Mouse (Mus musculus) adrenal gland, postnatal 10 days (tissue): ENCODE data around the gene Rnf169. TPM values are rescaled to one million over a fixed set of nuclear protein-coding genes. Genes with fewer than 3 reads are reported as not detected.
A peak's percentile ranks its signal among the peaks of the same experiment; 100 is the strongest.
"Not testable (repeated sequence)": the region's sequence is repeated elsewhere in the genome, so short reads cannot be mapped to it uniquely, and the experiment has no call there.

Experiments
- DNase-seq: peaks from one replicate; pipeline ENCODE4 v3.0.0; 2021; ENCODE audit warnings: mixed read lengths
- total RNA-seq, 2 experiments: library from RNA; stranded (reverse); gene quantifications; 2 replicates each; pipeline ENCODE4 v1.2.3; 2021

Gene Rnf169
- total RNA-seq, 2 experiments from 2014 or later, result 15.3 to 17.8 TPM

- peak; percentile 65 for DNase-seq
Observed at GRCm38 (mm10) chr7:99979546-99980131, 609 bp downstream of the Rnf169 start.

GRCm38 (mm10) chr7:99979081-99979480 lies 1.2 kb downstream of the Rnf169 start:
- DNase-seq, result no peak

- no peak for DNase-seq
Observed at GRCm38 (mm10) chr7:99978041-99978440, 2.2 kb downstream of the Rnf169 start.

GRCm38 (mm10) chr7:99975819-99976575 lies 4.3 kb downstream of the Rnf169 start:
- no peak for DNase-seq

- DNase-seq, result no peak
Observed at GRCm38 (mm10) chr7:99974208-99974970, 5.9 kb downstream of the Rnf169 start.

GRCm38 (mm10) chr7:99972912-99973311 lies 7.3 kb downstream of the Rnf169 start:
- DNase-seq, result not testable (repeated sequence)

GRCm38 (mm10) chr7:99971926-99972325 lies 8.3 kb downstream of the Rnf169 start:
- DNase-seq, result no peak

- DNase-seq, result no peak
Observed at GRCm38 (mm10) chr7:99969151-99969550, 11.1 kb downstream of the Rnf169 start.

GRCm38 (mm10) chr7:99966011-99966721 lies 14.1 kb downstream of the Rnf169 start:
- no peak for DNase-seq

GRCm38 (mm10) chr7:99965020-99965841 lies 15.0 kb downstream of the Rnf169 start:
- DNase-seq, result no peak

- DNase-seq, result no peak
Observed at GRCm38 (mm10) chr7:99963237-99963860, 16.9 kb downstream of the Rnf169 start.

- DNase-seq, result no peak
Observed at GRCm38 (mm10) chr7:99962536-99963236, 17.6 kb downstream of the Rnf169 start.

- DNase-seq, result no peak
Observed at GRCm38 (mm10) chr7:99961518-99961917, 18.7 kb downstream of the Rnf169 start.

GRCm38 (mm10) chr7:99960571-99960970 lies 19.7 kb downstream of the Rnf169 start:
- DNase-seq, result not testable (repeated sequence)

- DNase-seq, result no peak
Observed at GRCm38 (mm10) chr7:99957226-99957965, 22.9 kb downstream of the Rnf169 start.

GRCm38 (mm10) chr7:99956095-99956494 lies 24.2 kb downstream of the Rnf169 start:
- DNase-seq, result no peak

- DNase-seq, result no peak
Observed at GRCm38 (mm10) chr7:99954212-99954611, 26.0 kb downstream of the Rnf169 start.

- DNase-seq, result no peak
Observed at GRCm38 (mm10) chr7:99953442-99954098, 26.7 kb downstream of the Rnf169 start.

- no peak for DNase-seq
Observed at GRCm38 (mm10) chr7:99947329-99947728, 32.9 kb downstream of the Rnf169 start.
